Mouse (Mus musculus): ENCODE measurements around the gene Brinp3.

Brinp3 gene

DNA sequence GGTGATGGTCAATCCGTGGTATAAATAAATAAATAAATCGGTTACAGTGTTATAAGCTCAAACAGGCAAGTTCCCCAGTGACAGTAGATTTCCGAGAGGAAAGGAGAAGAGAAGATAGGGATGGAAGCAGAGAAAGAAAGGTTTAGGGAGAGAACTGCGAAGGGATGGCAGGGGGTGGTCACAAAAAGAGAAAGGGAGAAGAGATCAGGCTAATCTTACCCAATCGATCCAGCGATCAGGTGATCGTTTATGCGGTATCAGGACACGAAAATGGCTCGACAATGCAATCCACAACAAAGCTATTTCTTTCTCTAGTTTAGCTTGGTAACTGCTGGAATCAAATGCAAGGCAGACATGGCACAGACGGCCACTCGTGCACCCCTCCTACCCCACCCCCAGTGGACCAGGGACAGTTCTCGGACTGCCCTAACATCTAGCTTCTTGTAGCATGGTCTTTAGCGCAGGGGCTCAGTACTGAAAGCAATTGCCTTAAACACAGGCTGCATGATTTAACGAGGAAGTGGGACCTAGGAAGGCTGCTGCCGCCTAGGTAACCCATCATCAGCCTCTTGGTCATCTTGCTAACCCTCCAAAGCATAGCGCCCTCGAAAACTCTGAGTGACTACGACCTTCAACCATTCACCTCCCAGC, at the start of gene Brinp3:
Gene Brinp3 (plus strand): TSS at position 80 of the 651 bp plus-strand sequence.
- DNase-seq: no peak

DNA sequence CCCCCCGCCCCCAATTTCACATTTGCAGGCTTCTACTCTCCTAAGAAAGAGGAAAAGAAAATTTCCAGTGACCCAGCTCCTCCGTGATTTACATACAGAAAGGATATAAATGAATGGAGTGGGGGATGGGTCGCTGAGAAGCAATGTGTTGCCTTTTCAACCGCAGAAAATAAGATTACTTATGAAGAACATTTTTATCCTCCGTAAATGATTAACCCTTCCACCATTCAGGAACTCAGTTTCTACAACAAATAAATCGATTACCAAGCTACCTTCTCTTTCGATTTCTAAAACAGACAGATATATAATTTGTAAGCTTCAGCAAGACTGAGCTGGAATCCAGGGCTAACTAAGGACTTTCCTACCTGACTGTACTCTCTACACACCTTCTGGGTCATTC, 339 bp upstream of the Brinp3 start:
- no peak for DNase-seq

DNA sequence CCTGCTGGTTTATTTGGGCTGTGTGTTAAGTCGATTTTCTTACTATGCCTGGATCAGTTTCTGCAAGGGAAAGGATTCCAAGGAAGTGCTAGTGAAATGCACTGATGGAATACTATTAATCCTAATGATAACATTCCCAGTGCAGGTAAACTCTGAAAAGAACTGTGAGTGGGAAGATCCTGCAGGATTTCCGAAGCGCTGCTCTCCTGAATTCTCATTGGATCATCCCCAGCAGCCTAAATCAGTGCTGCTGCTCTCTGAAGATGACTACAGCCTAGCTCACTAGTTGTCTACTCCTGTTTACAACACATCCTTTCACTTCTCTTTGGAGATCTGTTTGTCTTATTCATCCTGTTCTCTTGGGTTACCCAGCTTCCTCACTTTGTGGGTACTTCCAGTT, 826 bp downstream of the Brinp3 start:
- no peak for DNase-seq

DNA sequence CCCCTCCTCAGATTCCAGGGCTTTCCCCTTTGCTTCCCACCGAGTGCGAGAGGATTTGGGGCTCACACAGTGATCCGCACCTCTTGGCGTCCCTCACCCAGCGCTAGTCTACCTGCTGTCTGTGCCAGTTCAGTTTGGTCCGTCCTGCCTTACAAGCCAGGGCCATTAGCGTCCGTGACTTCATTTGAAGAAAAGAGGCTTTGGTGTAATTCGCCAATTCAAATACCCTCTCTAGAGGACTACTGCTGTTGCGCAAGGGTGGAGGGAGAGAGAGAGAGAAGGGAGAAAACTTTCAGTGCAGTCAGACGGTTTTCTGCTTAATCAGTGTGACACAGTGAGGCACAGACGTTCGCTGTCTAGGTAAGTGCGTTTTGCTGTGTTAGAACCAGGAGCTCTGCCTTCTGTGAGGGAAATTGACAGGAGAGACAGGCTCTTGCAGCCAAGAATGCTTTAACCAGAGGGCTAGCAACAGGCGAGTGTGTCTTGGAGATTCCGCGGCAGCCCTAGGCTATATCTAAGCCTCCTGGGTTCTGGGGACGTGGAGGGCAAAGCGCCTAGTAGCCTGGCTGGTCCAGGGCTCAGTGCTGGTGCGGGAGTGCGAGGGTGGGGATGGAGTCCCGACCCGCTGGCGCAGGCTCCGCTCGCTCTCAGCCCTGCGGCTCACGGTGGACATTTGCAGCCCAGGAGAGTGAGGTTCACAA, 3.0 kb downstream of the Brinp3 start:
- DNase-seq: no peak

DNA sequence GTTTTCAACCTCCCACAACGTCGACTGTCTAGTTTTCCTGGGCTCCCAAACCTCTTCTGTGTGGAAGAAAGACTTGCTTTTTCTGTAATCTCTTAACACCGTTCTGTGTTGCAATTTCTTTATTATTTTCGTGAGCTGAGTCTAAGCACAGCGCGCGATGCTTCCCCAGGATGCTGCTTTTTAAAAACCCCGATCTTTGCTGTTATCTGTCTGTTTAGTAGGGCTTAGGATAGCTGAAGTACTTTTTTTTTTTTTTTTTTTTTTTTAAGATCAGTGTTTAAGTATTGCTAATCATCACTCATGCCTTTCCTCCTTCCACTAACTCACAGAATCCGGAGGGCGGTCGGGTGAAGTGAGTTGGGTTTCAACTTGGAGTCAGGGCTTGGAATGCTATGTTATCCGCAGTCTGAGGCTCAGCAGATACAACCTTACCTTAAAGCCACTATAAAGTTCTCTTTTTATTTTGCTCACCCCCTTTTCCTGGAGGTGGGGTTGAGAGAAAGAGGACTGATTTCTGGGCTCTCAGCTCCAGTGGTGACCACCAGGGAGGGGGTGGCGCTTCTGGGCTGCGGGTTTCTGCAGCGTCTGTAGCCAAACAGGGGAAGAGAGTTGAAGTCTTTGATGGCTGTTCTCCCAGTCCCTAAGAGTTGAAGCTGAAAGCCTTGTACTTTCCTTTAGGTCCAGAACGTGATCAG, 3.7 kb downstream of the Brinp3 start:
- DNase-seq: no peak

DNA sequence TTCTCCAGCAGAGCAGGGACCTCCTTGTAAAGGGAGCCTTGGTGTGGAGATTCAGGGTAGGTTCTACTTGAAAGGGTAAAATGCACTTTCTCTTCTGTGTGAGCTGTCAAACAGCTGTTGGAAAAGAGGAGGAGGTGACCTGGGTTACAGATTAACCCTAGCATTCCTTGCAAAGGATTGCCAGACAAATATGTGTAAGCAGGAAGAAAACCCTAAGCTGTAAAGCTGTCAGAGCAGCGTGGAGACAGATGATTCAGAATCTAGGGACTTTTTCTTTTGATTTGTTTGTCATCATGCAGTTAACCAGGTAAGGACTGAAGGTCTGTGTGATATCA, 4.2 kb downstream of the Brinp3 start:
- no peak for DNase-seq

DNA sequence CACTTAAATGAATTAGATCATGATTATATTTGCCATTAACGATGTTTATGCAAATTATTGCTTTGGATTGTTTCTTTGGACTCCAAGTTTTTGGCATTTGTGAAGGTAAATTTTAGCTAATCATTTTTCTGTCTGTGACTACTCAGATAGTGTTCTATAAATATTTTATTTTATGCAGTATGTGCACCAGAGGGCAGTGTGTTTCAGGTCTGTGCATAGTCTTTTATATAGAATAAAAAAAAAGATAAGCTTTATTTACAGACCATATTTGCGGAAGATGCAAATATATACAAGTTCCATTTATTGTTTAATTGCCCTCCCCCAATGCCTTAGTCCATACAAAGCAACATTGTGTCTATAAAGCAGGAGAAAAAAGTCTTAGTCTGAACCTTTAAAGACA, 20.8 kb downstream of the Brinp3 start:
- no peak for DNase-seq

DNA sequence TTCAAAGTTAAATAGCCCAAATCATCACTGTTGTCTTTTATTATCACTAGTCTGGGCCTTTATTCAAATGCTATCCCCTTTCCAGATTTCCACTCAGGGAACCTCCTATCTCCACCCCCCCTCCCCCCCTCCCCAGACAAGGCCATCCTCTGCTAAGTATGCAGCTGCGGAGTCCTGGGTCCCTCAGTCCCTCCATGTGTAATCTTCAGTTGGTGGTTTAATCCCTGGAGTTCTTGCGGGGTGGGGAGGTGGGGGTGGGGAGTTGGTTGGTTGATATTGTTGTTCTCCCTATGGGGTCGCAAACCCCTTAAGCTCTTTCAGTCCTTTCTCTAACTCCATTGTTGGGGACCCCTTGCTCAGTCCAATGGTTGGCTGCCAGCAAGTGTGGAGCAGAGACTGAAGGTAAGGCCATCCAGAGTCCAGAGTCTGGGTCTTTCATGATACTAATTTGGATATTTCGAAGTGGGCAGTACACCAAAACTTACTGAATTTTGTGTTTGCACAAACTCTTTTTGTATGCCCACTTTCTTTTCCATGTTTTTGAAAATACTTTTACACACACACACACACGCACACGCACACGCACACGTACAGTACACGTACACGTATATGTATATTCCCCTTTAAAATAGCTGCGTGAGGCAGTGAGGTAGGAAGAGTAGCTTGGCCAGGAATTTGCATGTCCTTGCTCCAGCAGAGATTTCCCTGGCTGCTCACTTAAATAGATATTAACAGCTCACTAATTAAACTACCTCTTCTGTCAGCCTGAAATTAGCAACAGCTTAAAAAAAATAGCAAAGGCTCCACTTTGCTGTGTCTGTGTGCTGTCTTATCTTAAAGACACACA, 29.4 kb downstream of the Brinp3 start:
- DNase-seq: no peak

DNA sequence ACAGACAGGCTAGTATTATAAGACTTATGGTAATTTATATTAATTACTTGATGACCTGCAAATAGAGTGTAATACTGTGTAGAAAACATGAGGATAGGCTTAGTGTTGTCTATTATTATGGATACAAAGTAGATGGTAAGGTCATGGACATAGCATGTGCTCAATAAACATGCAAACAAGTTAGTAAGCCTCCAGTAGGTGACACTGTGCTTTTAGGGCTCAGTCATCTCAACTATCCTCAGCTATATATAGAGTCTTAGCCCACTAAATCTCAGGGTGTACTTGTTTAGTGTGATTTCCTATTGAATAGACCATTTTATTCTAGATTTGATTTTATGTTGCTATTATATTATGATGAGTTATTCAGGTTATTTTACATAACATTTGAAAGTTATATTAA, 34.0 kb downstream of the Brinp3 start:
- DNase-seq: no peak

DNA sequence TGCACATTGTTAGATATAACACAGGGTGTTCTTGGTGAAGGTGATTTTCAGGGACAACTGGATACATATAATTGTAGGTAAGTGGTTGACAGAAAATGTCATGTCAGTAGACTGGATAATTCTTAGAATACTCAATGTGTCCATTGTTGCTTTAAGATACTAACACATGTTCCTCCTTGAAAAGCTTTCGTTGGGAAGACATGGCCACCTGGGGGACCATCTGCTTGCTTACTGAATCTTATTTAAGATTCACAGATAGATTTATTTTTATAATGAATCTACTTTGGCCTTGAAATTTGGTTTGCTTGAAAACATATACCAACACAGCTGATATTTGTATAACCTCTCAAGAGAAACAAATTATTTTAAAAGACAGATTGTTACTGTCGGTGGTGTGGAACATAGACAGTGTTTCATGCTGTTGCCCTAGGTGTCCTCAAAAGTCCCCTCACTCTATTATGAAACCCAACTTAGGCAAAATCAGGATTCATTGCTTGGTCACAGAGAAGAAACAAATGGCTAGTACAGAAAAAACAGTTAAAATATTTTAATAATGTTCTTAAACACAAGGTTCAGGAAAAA, 52.4 kb downstream of the Brinp3 start:
- DNase-seq: no peak

DNA sequence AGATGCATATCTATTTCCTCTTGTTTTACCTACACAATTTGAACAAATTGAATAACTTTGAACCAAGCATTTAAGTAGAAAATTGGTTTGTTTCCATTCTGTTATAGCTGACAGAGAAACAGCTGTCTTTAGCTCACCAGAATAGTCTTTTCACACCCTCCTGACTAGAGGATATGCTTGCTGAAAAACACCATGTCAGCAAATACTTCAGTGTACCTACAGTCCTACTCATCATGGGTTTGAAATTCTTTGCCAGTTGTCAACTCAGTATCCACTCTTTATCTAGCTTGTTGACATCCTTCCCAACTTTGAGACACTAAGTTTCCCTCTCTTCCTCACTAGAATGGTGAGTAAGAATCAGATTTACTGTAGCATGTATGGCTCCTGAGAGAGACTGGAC, 62.4 kb downstream of the Brinp3 start:
- DNase-seq: no peak

DNA sequence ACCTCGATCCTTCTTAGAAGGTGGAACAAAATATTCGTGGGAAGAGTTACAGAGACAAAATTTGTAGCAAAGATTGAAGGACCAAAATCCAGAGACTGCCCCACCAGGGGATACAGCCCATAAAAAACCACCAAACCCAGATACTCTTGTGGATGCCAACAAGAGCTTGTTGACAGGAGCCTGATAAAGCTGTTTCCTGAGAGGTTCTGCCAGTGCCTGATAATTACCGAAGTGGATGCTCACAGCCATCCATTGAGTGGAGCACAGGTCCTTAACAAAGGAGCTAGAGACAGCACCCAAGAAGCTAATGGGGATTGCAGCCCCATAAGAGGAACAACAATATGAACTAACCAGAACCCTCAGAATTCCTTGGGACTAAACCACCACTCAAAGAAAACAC, 67.6 kb downstream of the Brinp3 start:
- no peak for DNase-seq

DNA sequence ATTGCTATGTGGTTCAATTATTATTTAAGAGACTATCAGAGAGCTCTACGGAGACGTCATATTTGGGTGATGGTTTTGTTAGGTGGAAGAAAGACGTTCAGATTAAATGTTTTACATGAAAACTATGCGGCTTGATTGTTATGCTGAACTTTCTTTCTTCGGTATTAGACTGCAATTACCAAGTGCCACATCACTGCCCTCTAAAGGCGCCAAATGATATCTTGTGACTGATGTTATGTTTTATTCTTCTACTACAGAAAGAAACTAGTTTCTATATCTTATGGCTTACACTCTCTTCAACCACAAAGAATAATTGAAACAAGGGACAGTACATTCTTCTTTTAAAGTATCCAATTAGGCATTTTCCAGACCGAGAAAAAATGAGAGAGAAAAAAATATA, 89.6 kb downstream of the Brinp3 start:
- no peak for DNase-seq

DNA sequence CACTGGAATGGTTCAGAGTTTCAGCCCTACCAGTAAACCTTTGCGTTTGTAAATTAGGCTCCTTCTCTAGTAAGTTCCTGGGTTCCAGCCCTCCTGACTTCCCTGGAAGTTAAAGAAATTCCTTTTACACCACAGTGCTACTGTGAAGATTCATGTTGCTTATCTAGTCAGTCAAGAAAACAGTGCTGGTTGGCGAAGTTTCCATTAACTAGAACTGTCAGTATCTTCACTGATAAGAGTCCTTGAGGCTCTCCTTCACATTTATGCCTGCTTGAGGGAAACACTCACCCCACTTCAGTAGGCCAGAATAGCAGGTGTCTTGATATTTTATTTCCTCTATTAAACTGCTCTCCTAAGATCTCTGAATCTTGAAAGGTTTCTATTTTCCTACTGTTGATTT, 138.3 kb downstream of the Brinp3 start:
- DNase-seq: no peak

DNA sequence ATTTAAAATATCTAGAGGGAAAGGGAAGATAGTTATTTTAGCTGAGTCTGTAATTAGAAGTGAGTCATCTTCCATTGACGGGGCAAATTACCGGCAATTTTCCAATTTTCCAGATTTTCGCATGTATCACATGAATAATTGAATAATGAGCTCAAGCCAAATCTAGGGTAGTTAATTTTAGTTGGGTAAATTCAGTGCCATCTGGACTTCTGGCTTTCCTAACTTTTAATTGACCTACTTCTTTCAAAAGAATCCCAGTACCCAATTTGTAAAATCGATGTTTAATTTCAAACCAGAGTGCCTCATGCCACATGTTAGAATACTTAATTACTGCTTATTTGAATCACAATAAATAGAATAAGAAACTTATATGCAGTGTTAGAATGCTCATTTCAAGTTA, 162.7 kb downstream of the Brinp3 start:
- no peak for DNase-seq

DNA sequence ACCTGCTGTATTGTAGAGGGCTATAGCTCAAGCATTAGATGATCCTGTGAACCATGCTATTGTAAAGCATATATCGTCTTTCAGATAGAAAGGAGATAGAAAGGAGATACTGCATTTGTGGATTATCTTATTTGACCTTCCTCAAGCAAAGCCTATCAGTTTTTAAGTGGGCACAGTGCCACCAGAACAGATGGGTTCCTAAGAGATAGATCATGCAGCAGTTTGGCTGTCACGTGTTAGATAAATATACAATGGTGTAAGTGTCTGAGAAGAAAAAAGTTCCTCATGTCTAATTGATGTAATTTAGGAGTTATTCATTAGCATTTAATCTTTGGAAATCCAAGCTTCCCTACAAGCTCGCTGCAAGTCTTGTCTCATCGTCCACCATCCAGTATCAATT, 206.2 kb downstream of the Brinp3 start:
- no peak for DNase-seq

DNA sequence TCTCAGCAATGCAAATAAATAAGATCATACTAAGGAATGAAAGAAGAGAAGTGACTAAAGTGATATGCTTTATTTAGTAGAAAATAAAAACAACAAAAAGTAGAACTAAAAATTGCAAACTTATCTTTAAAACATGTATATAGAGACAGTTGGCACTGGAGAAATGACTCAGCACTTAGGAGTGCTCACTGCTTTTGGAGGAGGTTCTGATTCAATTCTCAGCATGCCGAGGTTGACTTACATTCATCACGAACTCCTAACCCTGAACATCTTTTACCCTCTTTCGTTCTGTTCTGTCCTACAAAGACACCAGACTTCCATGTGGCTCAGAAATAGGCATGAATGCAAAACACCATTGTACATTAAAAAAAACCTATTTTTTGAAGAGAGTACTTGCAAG, 225.0 kb downstream of the Brinp3 start:
- no peak for DNase-seq

DNA sequence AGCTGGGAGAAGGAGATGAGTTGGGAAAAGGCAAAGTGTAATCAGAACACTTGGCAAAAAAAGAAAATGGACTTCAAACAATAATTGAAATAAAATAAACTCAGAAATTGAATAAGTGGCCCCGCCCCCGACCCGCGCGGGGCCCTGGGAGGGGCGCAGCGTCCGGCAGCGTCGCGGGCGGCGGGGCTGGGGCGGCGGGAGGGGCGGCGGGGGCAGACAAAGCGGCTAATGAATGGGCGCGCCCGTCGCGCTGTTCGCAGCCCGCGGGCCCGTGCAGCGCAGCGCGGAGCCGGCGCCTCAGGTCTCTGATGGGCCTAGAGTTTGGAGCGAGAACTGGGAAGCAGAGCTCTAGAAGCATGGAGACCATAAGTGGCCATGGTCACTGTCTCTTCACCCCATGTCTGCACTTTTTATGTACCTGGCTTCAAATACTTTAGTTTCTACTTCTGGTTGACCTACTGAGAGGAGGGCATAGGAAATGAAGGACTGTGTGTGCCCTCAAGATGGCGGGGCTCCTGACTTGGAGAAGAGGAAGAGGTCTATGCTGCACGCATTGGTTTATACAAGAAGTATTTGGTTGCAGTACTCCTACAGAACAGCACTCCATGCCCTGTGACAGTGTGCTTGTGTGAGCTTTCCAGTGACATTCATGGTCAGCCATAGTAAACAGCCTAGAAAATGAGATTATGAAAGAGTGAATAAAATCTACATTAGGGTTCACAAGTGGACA, 230.4 kb downstream of the Brinp3 start:
- DNase-seq: peak; percentile 3

DNA sequence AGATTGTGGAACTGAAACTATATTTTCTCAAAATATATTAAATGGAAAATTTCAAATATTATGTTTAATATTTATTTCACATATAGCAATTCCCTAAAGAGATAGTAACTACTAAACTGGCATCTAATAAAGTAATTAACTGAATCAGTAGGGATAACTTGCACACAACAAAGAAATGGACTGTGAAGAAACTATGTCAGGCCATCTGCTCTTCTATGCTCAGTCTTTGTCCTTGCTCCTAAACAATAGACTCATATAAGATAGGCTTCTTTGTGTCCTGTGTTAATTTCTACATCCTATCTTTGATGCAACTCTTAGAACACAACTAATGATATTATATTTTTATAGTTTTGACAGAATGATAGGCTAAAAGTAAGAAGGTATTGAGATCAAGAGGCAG, 256.5 kb downstream of the Brinp3 start:
- DNase-seq: no peak

DNA sequence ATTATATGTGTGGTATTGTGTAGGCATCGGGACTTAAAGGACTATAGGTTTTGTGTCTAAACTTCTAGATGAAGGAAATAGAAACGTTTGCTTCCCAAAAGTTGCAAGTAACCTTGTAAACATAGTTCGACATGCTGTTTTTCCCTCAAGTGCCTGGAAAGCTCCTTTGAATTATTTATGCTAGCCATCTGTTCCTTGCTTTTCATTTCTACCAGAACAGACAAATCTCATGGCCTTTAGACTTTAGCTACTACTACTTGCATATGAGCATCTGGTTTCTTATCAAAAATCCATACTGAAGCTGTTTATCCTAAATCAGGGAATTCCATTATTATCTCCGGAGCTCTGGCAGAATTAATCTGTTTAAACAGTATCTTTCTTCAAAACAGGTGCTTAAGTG, 288.7 kb downstream of the Brinp3 start:
- no peak for DNase-seq

DNA sequence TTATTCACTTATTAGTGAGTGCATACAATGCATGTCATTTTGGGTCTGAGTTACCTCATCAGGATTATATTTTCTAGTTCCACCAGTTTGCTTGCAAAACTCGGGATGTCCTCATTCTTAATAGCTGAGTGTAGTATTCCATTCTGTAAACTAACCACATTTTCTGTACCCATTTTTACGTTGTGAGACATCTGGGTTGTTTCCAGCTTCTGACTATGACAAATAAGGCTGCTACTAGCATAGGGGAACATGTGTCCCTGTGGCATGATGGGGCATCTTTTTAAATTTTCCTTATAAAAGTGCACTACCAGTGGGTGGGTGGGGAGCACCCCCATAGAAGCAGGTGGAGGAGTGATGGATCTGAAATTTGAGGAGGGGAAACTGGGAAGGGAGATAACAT, 292.7 kb downstream of the Brinp3 start:
- no peak for DNase-seq

DNA sequence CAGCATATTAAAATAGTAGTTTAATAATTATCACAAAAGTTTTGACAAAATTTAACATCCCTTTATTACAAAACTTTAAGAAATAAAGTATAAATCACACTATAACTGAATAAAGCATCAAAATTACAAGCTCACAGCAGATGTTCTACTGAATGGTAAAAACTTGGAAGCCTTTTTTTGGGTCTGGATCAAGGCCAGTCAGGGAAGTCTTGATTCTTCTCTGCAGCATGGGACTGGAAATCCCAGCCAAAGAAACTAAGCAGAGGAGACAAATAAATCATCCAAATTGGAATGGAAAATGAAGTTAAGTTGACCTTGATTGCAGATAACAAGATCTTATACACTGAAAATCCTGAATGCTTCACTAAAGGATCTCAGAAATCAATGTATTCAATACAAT, 298.3 kb downstream of the Brinp3 start:
- no peak for DNase-seq
